Mouse (Mus musculus) liver, embryonic 14.5 days (tissue): Measurements from ENCODE around the gene Mad1l1. TPM values are rescaled to one million over a fixed set of nuclear protein-coding genes. Genes with fewer than 3 reads are reported as not detected.

Experiments used
- ATAC-seq: fragments of 200-750 bp; cut with Nextera tagmentation; 2 replicates; pipeline ENCODE4 v1.8.0; 2017; ENCODE audit warnings: moderate number of reproducible peaks, mild to moderate bottlenecking, moderate library complexity; ENCODE audit not compliant: insufficient read depth
- DNase-seq, 3 experiments: peaks; one replicate each; pipeline ENCODE4 v3.0.0-alpha.2; 2012 to 2013; ENCODE audit warnings: low read depth in 3 of 3, low spot score in 3 of 3
- H3K27ac ChIP-seq: fragments of 300-500 bp; sonication (generic); 2 replicates; pipeline ENCODE4 v1.5.1; 2014; ENCODE audit warnings: moderate library complexity, mild to moderate bottlenecking, control low read depth, inconsistent platforms
- H3K27me3 ChIP-seq: fragments of 300-500 bp; sonication (generic); 2 replicates; pipeline ENCODE4 v1.6.1; 2014; ENCODE audit warnings: mild to moderate bottlenecking, low read length, moderate library complexity; ENCODE audit not compliant: control insufficient read depth, insufficient read depth
- H3K36me3 ChIP-seq: fragments of 300-500 bp; sonication (generic); replicated peaks from 2 replicates; pipeline ENCODE4 v1.6.1; 2014; ENCODE audit warnings: low read depth; ENCODE audit not compliant: control insufficient read depth, insufficient read depth
- H3K4me1 ChIP-seq, 2 experiments: fragments of 200-500 bp in 1 of 2; fragments of 300-500 bp in 1 of 2; sonication (generic) in 1 of 2; replicated peaks; 2 replicates each; pipeline ENCODE4 v1.6.1; 2012 to 2014; ENCODE audit warnings: antibody characterized with exemption in 1 of 2, inconsistent platforms in 1 of 2, low read length in 1 of 2; ENCODE audit not compliant: control insufficient read depth in 2 of 2, insufficient read depth in 2 of 2
- H3K4me2 ChIP-seq: fragments of 300-500 bp; sonication (generic); 2 replicates; pipeline ENCODE4 v1.6.1; 2014; ENCODE audit warnings: low read depth, mild to moderate bottlenecking, control low read depth, moderate library complexity
- H3K4me3 ChIP-seq, 2 experiments: fragments of 200-500 bp in 1 of 2; fragments of 300-500 bp in 1 of 2; sonication (generic) in 1 of 2; 2 replicates each; pipeline ENCODE4 v1.5.1; 2012 to 2014; ENCODE audit warnings: low read depth in 2 of 2, low read length in 2 of 2, mild to moderate bottlenecking in 2 of 2, control low read depth in 1 of 2, inconsistent platforms in 1 of 2, moderate library complexity in 1 of 2; ENCODE audit not compliant: insufficient read depth in 1 of 2
- H3K9ac ChIP-seq: fragments of 300-500 bp; sonication (generic); replicated peaks from 2 replicates; pipeline ENCODE4 v1.6.1; 2014; ENCODE audit warnings: mild to moderate bottlenecking, control low read depth, moderate library complexity
- H3K9me3 ChIP-seq: fragments of 300-500 bp; sonication (generic); 2 replicates; pipeline ENCODE4 v1.6.1; 2016; ENCODE audit warnings: low read length, mixed read lengths; ENCODE audit not compliant: control insufficient read depth
- CTCF ChIP-seq: IDR thresholded peaks from 2 replicates; pipeline ENCODE4 v1.5.1; 2016; ENCODE audit warnings: antibody characterized with exemption, low read depth, control low read depth
- EP300 ChIP-seq: IDR thresholded peaks from 2 replicates; pipeline ENCODE4 v1.6.1; 2016; ENCODE audit warnings: antibody characterized with exemption, low read depth
- WGBS: fragments of 180-500 bp; shearing (Covaris S2); extraction: QIAGEN DNeasy Blood & Tissue Kit; methylation state at CpG from one replicate; pipeline ENCODE4 v1.1.7; 2014; ENCODE audit not compliant: insufficient replicate concordance; 5-methylcytosine and 5-hydroxymethylcytosine counted together
- polyA plus RNA-seq, 2 experiments: library from polyadenylated mRNA; depleted of rRNA in 1 of 2; stranded (reverse) in 1 of 2; unstranded in 1 of 2; fragments of >200 nt; fragmentation: Nextera tagmentation in 1 of 2; extraction: Ambion mirVana in 1 of 2; gene quantifications; 2 replicates each; pipeline versions ENCODE4 v1.2.1 to v1.2.3; 2012 to 2014

Mad1l1 gene
- polyA plus RNA-seq, 2 experiments: 15.5 to 16.9 TPM

GRCm38 (mm10) chr5:140151871-140152270 is 169.5 kb downstream of the Mad1l1 start:
- Histone ChIP-seq H3K36me3 (no peaks in the 10 kb centered on the region), H3K4me1 (peaks cover 0 to 5% of the 10 kb centered on the region in 2 experiments; a peak in 1 of 4 replicates), H3K27me3 (no peaks in the 10 kb centered on the region), H3K27ac (no peak overlapping the region), H3K9me3 (no peaks in the 10 kb centered on the region), H3K4me2 (no peak overlapping the region), H3K4me3 (no peak overlapping the region), H3K9ac (no peak overlapping the region)
- ATAC-seq: no peak
- DNase-seq: no peak
- TF ChIP-seq CTCF: no peak
- 64% methylated on average over 2 of the region's 2 CpGs for WGBS

DNA sequence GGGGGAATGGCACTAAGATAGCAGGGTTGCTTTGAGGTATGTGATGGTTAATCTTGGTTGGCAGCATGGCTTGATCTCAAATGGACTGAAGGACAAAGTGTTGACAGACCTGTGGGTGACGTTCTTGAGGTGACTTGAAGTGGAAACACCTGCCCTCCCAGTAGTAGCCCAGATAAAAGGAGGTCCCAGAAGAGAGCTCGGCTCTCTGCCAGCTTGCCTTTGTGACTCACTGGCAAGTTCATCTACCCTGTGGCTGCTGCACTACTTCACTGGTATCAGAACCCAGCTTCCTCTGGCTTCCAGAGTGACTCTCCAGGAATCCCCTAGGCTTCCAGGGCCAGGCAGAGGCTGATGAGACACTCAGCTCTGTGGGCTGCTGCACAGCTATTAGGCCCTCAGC is 170.2 kb downstream of the Mad1l1 start:
- no peak overlapping the region for H3K4me2 ChIP-seq
- peaks cover 0 to 5% of the 10 kb centered on the region in 2 experiments; a peak in 1 of 4 replicates for H3K4me1 ChIP-seq
- DNase-seq (no peak), ATAC-seq (no peak)
- no peak overlapping the region for H3K9ac ChIP-seq
- H3K4me3 ChIP-seq: no peak overlapping the region
- H3K27me3 ChIP-seq: no peaks in the 10 kb centered on the region
- WGBS: 48% methylated on average over 2 of the region's 2 CpGs
- no peaks in the 10 kb centered on the region for H3K36me3 ChIP-seq
- TF ChIP-seq CTCF (no peak), EP300 (no peak)
- no peak overlapping the region for H3K27ac ChIP-seq
- no peaks in the 10 kb centered on the region for H3K9me3 ChIP-seq

DNA sequence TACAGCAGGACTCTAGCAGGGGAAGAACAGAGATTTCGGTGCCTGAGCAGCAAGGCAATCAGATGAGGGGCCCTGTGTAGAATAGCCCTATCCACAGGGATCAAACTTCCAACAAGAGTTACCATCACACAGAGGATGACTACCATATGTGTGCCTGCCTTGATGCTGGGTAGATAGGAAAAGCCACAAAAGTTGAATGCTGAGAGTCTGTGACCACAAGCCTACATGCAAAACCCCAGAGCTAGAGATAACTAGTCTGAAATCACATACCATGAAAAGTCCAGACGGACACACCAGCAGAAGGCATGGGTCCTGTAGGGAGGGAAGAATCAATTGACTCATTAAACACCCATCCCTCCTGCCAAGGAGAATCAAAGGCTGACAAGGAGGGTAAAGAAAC is 170.7 kb downstream of the Mad1l1 start:
- Histone ChIP-seq H3K9ac (no peak overlapping the region), H3K4me2 (no peak overlapping the region), H3K36me3 (no peaks in the 10 kb centered on the region), H3K27me3 (no peaks in the 10 kb centered on the region), H3K4me1 (peaks cover 0 to 5% of the 10 kb centered on the region in 2 experiments; a peak in 1 of 4 replicates), H3K9me3 (no peaks in the 10 kb centered on the region), H3K27ac (no peak overlapping the region), H3K4me3 (no peak overlapping the region)
- TF ChIP-seq CTCF (no peak), EP300 (no peak)
- no peak for DNase-seq
- WGBS: 58% methylated on average over 2 of the region's 2 CpGs
- ATAC-seq: no peak

- DNase-seq (no peak), ATAC-seq (no peak)
- Histone ChIP-seq H3K4me3 (no peak overlapping the region), H3K4me1 (peaks cover 0 to 5% of the 10 kb centered on the region in 2 experiments; a peak in 1 of 4 replicates), H3K9ac (no peak overlapping the region), H3K9me3 (no peaks in the 10 kb centered on the region), H3K4me2 (no peak overlapping the region), H3K27me3 (no peaks in the 10 kb centered on the region), H3K27ac (no peak overlapping the region), H3K36me3 (no peaks in the 10 kb centered on the region)
- 65% methylated on average over 5 of the region's 5 CpGs for WGBS
- TF ChIP-seq EP300 (no peak), CTCF (no peak)
These were observed 171.2 kb downstream of the Mad1l1 start for GRCm38 (mm10) chr5:140150136-140150535.

DNA sequence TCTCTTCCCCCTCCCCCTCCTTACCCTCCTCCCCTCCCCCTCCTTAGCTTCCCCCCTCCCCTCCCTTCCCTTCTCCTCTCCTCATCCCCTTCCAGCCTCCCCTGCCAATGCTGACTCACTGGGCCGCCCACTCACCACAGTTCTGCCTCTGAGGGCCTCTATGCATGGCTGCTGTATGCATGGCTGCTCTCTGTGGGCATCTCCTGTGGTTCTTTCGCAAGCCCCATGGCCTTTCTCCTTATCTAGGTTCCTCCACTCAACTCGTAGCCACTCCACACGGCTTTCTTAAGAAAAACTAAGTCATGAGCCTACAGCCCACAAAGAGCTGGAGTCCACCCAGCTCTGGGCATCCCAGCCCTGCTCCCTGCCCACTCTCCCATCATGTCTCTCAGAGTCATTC is 172.1 kb downstream of the Mad1l1 start:
- peaks cover 0 to 5% of the 10 kb centered on the region in 2 experiments; a peak in 1 of 4 replicates for H3K4me1 ChIP-seq
- no peak overlapping the region for H3K9ac ChIP-seq
- 16% methylated on average over 4 of the region's 4 CpGs for WGBS
- H3K27me3 ChIP-seq: no peaks in the 10 kb centered on the region
- no peaks in the 10 kb centered on the region for H3K36me3 ChIP-seq
- H3K4me3 ChIP-seq: no peak overlapping the region
- DNase-seq (no peak), ATAC-seq (no peak)
- TF ChIP-seq CTCF (no peak), EP300 (no peak)
- no peaks in the 10 kb centered on the region for H3K9me3 ChIP-seq
- no peak overlapping the region for H3K27ac ChIP-seq
- no peak overlapping the region for H3K4me2 ChIP-seq
